Mouse (Mus musculus): ENCODE measurements at regions not wholly inside any gene's neighbourhood (a gene's known extent, or its start where the extent isn't known, plus 50 kb on each side); places are given as distances from the start of the nearest gene placed in this dataset.

- DNase-seq, result peak; percentile 93
Measured at GRCm38 (mm10) chr1:102628061-102628460, 2140.3 kb upstream of the Cdh20 start.

- no peak for DNase-seq
Measured at GRCm38 (mm10) chr1:102644379-102644778, 2123.9 kb upstream of the Cdh20 start.

- DNase-seq, result no peak
Measured at GRCm38 (mm10) chr1:102687367-102688070, 2080.8 kb upstream of the Cdh20 start.

- DNase-seq, result no peak
Measured at GRCm38 (mm10) chr1:102716459-102716858, 2051.9 kb upstream of the Cdh20 start.

GRCm38 (mm10) chr1:102733991-102734390 is 2034.3 kb upstream of the Cdh20 start:
- DNase-seq, result no peak

GRCm38 (mm10) chr1:102735392-102735791 is 2032.9 kb upstream of the Cdh20 start:
- no peak for DNase-seq

- DNase-seq, result no peak
Measured at GRCm38 (mm10) chr1:102757941-102758340, 2010.4 kb upstream of the Cdh20 start.

Measured in adrenal gland, adult 8-10 months (tissue).